8 mouse cellular contexts compared by ENCODE assay signal in the genomic region with DNA sequence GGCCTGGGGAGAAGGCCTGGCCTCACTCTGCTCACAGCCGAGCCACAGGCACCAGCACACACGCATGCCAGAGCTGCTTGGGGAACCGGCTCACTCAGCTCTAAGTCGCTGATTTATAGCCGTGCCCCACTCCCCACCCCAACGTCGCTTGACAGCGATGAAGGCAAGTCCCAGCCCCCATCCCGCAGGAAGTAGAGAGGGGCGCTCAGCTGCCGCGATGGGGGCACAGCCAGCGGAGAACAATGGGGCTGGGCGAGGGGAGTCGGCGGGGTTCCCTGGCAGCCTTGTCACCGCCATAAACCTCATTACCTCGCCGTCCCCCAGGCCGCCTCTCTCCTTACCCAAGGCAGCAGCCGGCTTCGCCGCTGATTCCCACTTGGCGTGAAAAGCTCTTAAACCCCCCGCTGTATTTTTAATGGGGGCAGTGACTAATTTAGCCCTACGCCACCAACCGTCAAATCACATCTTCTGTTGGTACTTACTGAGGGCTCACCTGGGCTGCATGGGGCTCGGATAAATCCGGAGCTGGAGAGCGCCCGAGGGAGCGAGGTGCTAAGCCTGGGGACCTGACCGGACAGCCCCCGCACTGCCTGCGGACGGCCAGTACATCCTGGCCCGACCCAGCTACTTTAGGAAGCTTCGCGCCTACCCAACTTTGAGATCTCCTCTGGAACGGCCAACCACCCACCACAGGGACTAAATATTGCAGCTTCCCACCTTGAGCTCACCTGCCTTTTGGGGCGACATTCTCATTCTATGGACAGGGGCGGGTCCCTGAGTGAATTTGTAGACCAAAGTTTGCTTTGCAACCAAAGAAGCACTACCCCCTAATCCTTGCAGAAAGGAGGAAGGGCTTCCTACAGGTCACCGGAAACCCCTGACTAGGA.
DNase-seq lines count a peak whose midpoint lies in the region; ATAC-seq lines count a peak whose summit lies in the region.

No protein-coding gene starts in this region.

- peaks cover 49% of the 10 kb centered on the region for H3K27me3 ChIP-seq in heart, embryonic 11.5 days (ENCODE audit: control insufficient read depth, insufficient read depth, low read length)
- no peaks in the 10 kb centered on the region for H3K27me3 ChIP-seq in forebrain, embryonic 16.5 days (replicated peaks; ENCODE audit: control insufficient read depth, insufficient read depth, low read length)

- intact Hi-C loops in heart, postnatal 14 days (cut with DNase I): loop anchor here (5.0 kb wide), 2 partner anchors 302 to 362 kb away; no protein-coding TSS in a partner anchor

- no peak for DNase-seq in heart, postnatal 14 days
- DNase-seq in ES-CJ7 (ENCODE audit: low read depth, low spot score): peak; percentile 39
- peak; percentile 69 for DNase-seq in mesoderm, embryonic 11.5 days (ENCODE audit: low read depth, low spot score)
- no peak for DNase-seq in layer of hippocampus, adult 9-11 months
- DNase-seq in adrenal gland, adult 18-20 months (ENCODE audit: low spot score in 2 of 2): no peak
- DNase-seq in adrenal gland, postnatal 4 days (ENCODE audit: low spot score in 2 of 2): no peak

- no peak for ATAC-seq in heart, embryonic 11.5 days (replicated peaks; ENCODE audit: insufficient number of reproducible peaks, low FRiP score, low TSS enrichment)
- peak; percentile 27 for ATAC-seq in forebrain, embryonic 16.5 days

- 2% methylated on average over 43 of the region's 43 CpGs for WGBS in heart, embryonic 11.5 days (ENCODE audit: insufficient replicate concordance)
- 3% methylated on average over 43 of the region's 43 CpGs for WGBS in forebrain, embryonic 16.5 days

- no peak overlapping the region for H3K27ac ChIP-seq in heart, embryonic 11.5 days (ENCODE audit: low read depth, low read length)
- no peak overlapping the region for H3K27ac ChIP-seq in forebrain, embryonic 16.5 days (ENCODE audit: low read length)

- H3K4me2 ChIP-seq in heart, embryonic 11.5 days: peak overlapping the region; percentile 54
- H3K4me2 ChIP-seq in forebrain, embryonic 16.5 days (ENCODE audit: low read length): peak overlapping the region; percentile 62

- peak overlapping the region; percentile 32 for H3K4me3 ChIP-seq in heart, embryonic 11.5 days (ENCODE audit: low read depth, low read length)
- peak overlapping the region; percentile 37 for H3K4me3 ChIP-seq in forebrain, embryonic 16.5 days (replicated peaks; ENCODE audit: low read length)

- H3K36me3 ChIP-seq in heart, embryonic 11.5 days (ENCODE audit: control insufficient read depth, insufficient read depth, low read length): no peaks in the 10 kb centered on the region
- H3K36me3 ChIP-seq in forebrain, embryonic 16.5 days (ENCODE audit: control insufficient read depth, insufficient read depth): no peaks in the 10 kb centered on the region

- H3K9ac ChIP-seq in heart, embryonic 11.5 days (ENCODE audit: low read depth, low read length): no peak overlapping the region
- peak overlapping the region; percentile 45 for H3K9ac ChIP-seq in forebrain, embryonic 16.5 days (replicated peaks; ENCODE audit: low read depth, low read length)

- H3K9me3 ChIP-seq in heart, embryonic 11.5 days (replicated peaks; ENCODE audit: control insufficient read depth, low read length): no peaks in the 10 kb centered on the region
- no peaks in the 10 kb centered on the region for H3K9me3 ChIP-seq in forebrain, embryonic 16.5 days (ENCODE audit: control insufficient read depth, low read length)

- peaks cover 27% of the 10 kb centered on the region for H3K4me1 ChIP-seq in heart, embryonic 11.5 days (ENCODE audit: control insufficient read depth, insufficient read depth, low read length)
- peaks cover 48% of the 10 kb centered on the region for H3K4me1 ChIP-seq in forebrain, embryonic 16.5 days (replicated peaks; ENCODE audit: control insufficient read depth, insufficient read depth, low read length)

Comparison
In these comparisons a context has a peak if more than half of its experiments do, and no peak if none do; other contexts are left out.
1. DNase-seq: peak in ES-CJ7 (single experiment) and mesoderm, embryonic 11.5 days (single experiment); none in heart, postnatal 14 days (0 of 2), layer of hippocampus, adult 9-11 months (single experiment), adrenal gland, adult 18-20 months (0 of 2) and adrenal gland, postnatal 4 days (0 of 2).